Mouse (Mus musculus): ENCODE results near the gene Gpat2. TPM values are rescaled to one million over a fixed set of nuclear protein-coding genes. Genes with fewer than 3 reads are reported as not detected.

Gpat2 gene
- polyA plus RNA-seq, 1 experiment: 0.45 TPM

GRCm38 (mm10) chr2:127481841-127482532, 57.0 kb downstream of the Gpat2 start:
- Histone ChIP-seq H3K9me3 (ENCODE audit: control insufficient read depth, low read length) (no peaks in the 10 kb centered on the region; the same call in 1 of the 2 replicates), H3K4me3 (replicated peaks) (no peak overlapping the region), H3K4me1 (ENCODE audit: control insufficient read depth) (peaks cover 7% of the 10 kb centered on the region), H3K27me3 (ENCODE audit: control insufficient read depth) (peaks cover 73% of the 10 kb centered on the region), H3K36me3 (ENCODE audit: control insufficient read depth) (no peaks in the 10 kb centered on the region)
- TF ChIP-seq TAL1 (IDR thresholded peaks at IDR 0.05; ENCODE audit: low read length): no peak
- TF ChIP-seq GATA1 (IDR thresholded peaks at IDR 0.05; ENCODE audit: low read length): no peak

DNA sequence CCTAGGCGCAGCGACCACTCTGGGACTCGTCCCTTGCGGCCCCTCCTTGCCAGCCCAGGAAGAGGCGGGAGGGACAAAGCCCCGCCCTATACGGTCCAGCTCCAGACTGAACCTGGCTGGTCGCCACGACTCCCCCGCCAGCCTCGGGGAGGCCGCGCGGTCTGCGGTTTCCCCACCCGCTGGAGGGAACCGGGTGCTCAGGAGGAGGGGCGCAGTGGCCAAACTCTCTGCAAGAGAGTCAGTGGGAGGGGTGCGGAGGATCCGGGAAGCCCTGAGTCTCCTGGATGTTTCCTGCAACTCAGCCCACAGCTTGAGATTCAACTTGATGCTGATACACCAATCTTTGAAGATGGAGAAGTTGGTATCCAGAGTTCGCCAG, 57.5 kb downstream of the Gpat2 start:
- TF ChIP-seq TAL1 (IDR thresholded peaks at IDR 0.05; ENCODE audit: low read length): no peak
- no peak for TF ChIP-seq GATA1 (IDR thresholded peaks at IDR 0.05; ENCODE audit: low read length)
- no peak overlapping the region for H3K4me3 ChIP-seq (replicated peaks)
- H3K9me3 ChIP-seq (ENCODE audit: control insufficient read depth, low read length): no peaks in the 10 kb centered on the region; the same call in 1 of the 2 replicates
- H3K4me1 ChIP-seq (ENCODE audit: control insufficient read depth): peaks cover 7% of the 10 kb centered on the region
- H3K36me3 ChIP-seq (ENCODE audit: control insufficient read depth): no peaks in the 10 kb centered on the region
- H3K27me3 ChIP-seq (ENCODE audit: control insufficient read depth): peaks cover 73% of the 10 kb centered on the region

DNA sequence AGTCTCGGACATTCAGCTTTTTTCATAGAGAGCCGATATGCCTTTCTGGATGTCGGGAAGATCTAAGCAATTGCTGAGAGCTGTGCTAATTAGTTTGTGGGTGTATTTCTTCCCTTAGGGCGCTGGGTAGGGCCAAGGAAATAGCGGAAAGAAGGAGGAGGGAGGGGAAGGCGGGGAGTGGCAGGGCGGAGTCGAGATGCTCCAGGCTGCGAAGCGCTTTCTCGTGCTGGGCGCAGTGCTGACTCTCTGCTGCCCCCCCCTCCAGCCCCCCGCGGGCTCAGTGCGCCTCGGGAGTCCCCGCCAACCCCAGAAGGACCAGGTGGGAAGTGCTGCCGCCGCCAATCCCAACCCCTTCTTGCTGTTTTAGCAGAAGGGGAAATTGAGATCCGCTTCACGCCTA, 58.0 kb downstream of the Gpat2 start:
- no peak for TF ChIP-seq TAL1 (IDR thresholded peaks at IDR 0.05; ENCODE audit: low read length)
- no peak for TF ChIP-seq GATA1 (IDR thresholded peaks at IDR 0.05; ENCODE audit: low read length)
- Histone ChIP-seq H3K27me3 (ENCODE audit: control insufficient read depth) (peaks cover 73% of the 10 kb centered on the region), H3K4me1 (ENCODE audit: control insufficient read depth) (peaks cover 7% of the 10 kb centered on the region), H3K9me3 (ENCODE audit: control insufficient read depth, low read length) (no peaks in the 10 kb centered on the region; the same call in 1 of the 2 replicates), H3K4me3 (replicated peaks) (no peak overlapping the region), H3K36me3 (ENCODE audit: control insufficient read depth) (no peaks in the 10 kb centered on the region)

DNA sequence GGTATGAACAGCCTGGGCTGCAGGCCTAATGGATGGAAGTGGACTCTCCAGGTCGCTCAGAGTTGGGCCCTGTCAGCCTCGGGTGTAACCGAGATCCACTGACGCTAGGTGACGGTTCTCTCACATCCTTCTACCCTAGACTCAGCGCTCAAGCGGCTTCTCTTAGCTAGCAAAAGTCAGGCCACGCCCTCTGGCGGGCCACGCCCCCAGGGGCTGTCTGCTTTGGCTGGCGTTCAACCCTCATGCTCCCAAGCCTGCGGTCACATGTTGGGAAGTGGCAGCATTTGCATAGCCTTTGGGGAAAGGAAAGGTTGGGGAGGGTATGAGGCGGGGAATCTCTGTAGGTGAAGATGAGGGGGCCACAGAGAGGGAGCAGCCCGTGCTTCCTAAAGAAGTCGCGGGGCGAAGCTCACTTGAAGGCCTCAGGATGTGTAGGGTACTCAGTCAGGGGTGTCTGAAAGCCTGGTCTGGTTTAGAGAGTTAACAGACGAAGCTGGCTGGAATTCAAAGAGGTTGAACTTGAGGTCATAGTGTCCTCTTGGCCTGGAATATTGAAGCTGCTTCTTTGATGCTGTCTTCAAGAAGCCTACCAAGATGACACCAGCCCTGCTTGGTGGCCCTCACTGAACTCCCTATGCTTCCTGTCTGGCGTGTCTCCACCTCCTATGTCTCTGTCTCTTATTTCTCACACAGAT, 59.6 kb downstream of the Gpat2 start:
- Histone ChIP-seq H3K4me1 (ENCODE audit: control insufficient read depth) (peaks cover 7% of the 10 kb centered on the region), H3K4me3 (replicated peaks) (no peak overlapping the region), H3K36me3 (ENCODE audit: control insufficient read depth) (no peaks in the 10 kb centered on the region), H3K27me3 (ENCODE audit: control insufficient read depth) (peaks cover 64% of the 10 kb centered on the region), H3K9me3 (ENCODE audit: control insufficient read depth, low read length) (no peaks in the 10 kb centered on the region; the same call in 1 of the 2 replicates)
- TF ChIP-seq GATA1 (IDR thresholded peaks at IDR 0.05; ENCODE audit: low read length) (no peak), TAL1 (IDR thresholded peaks at IDR 0.05; ENCODE audit: low read length) (no peak)

Other genes starting within 250 kb of the Gpat2 start
- not detected in 2 replicates for gene 1810024B03Rik, start 216.9 kb upstream of the Gpat2 start, polyA plus RNA-seq (2012)
- 0.90 and 0.97 TPM in 2 replicates for gene Snrnp200, start 216.8 kb upstream of the Gpat2 start, polyA plus RNA-seq (2012)
- 2.2 and 3.3 TPM in 2 replicates for gene Ciao1, start 177.4 kb upstream of the Gpat2 start, polyA plus RNA-seq (2012)
- gene Tmem127, start 177.3 kb upstream of the Gpat2 start, polyA plus RNA-seq (2012): 1.6 and 1.9 TPM in 2 replicates
- gene Stard7, start 155.0 kb upstream of the Gpat2 start, polyA plus RNA-seq (2012): 1.1 and 1.5 TPM in 2 replicates
- 0.05 and 0.08 TPM in 2 replicates for gene Dusp2, start 89.0 kb upstream of the Gpat2 start, polyA plus RNA-seq (2012)
- gene Astl, start 86.6 kb upstream of the Gpat2 start, polyA plus RNA-seq (2012): not detected in 2 replicates
- 1.9 and 2.4 TPM in 2 replicates for gene Adra2b, start 62.0 kb upstream of the Gpat2 start, polyA plus RNA-seq (2012)
- gene Fahd2a, start 19.4 kb downstream of the Gpat2 start, polyA plus RNA-seq (2012): 3.5 and 4.5 TPM in 2 replicates
- 0.05 TPM in 1 of 2 replicates, not detected in the other for gene Kcnip3, start 96.9 kb downstream of the Gpat2 start, polyA plus RNA-seq (2012)
- gene Prom2, start 116.3 kb downstream of the Gpat2 start, polyA plus RNA-seq (2012): not detected in 2 replicates
- not detected in 2 replicates for gene Zfp661, start 161.9 kb downstream of the Gpat2 start, polyA plus RNA-seq (2012)
- 11.3 and 14.5 TPM in 2 replicates for gene Mrps5, start 162.0 kb downstream of the Gpat2 start, polyA plus RNA-seq (2012)
- not detected in 2 replicates for gene Mal, start 231.5 kb downstream of the Gpat2 start, polyA plus RNA-seq (2012)